ENCODE assay signal across 10 mouse cellular contexts in genomic region chr16:91378431-91378986, GRCm38 (mm10). TPM values are rescaled to one million over a fixed set of nuclear protein-coding genes. Genes with fewer than 3 reads are reported as not detected.
DNase-seq lines count a peak whose midpoint lies in the region; ATAC-seq and TF ChIP-seq lines count a peak whose summit lies in the region.
"Had no signal": no experiment of that assay in that cellular context is flagged by ENCODE, and none has a peak within 500 bp of the region (broad histone marks: within the 10 kb centered on the region; RNA-seq: fewer than 3 reads in every experiment).

No protein-coding gene starts in this region.

- 67% methylated on average over 17 of the region's 17 CpGs for WGBS in forebrain, embryonic 12.5 days
- WGBS in forebrain, embryonic 11.5 days = 61% methylated on average over 17 of the region's 17 CpGs
- 61% methylated on average over 17 of the region's 17 CpGs for WGBS in forebrain, postnatal 0 days
- 62% methylated on average over 17 of the region's 17 CpGs for WGBS in midbrain, embryonic 12.5 days

- ATAC-seq in forebrain, embryonic 12.5 days (ENCODE audit: low FRiP score) = no peak
- ATAC-seq in forebrain, embryonic 11.5 days (replicated peaks; ENCODE audit: low FRiP score) = no peak
- ATAC-seq in forebrain, postnatal 0 days = no peak
- ATAC-seq in midbrain, embryonic 12.5 days (ENCODE audit: low FRiP score, low read depth) = no peak

- no peaks in the 10 kb centered on the region for H3K9me3 ChIP-seq in forebrain, embryonic 12.5 days
- no peaks in the 10 kb centered on the region for H3K9me3 ChIP-seq in forebrain, embryonic 11.5 days (ENCODE audit: control insufficient read depth, low read length)
- H3K9me3 ChIP-seq in forebrain, postnatal 0 days (ENCODE audit: low read length) = no peaks in the 10 kb centered on the region
- no peaks in the 10 kb centered on the region for H3K9me3 ChIP-seq in midbrain, embryonic 12.5 days

- no peak overlapping the region for H3K9ac ChIP-seq in forebrain, embryonic 12.5 days
- H3K9ac ChIP-seq in forebrain, embryonic 11.5 days (ENCODE audit: low read length) = no peak overlapping the region
- no peak overlapping the region for H3K9ac ChIP-seq in forebrain, postnatal 0 days
- no peak overlapping the region for H3K9ac ChIP-seq in midbrain, embryonic 12.5 days (replicated peaks)

- 0 out of 2 replicates have a peak overlapping the region, but pooled peaks have one; percentile 4 for H3K27ac ChIP-seq in forebrain, embryonic 12.5 days
- no peak overlapping the region for H3K27ac ChIP-seq in forebrain, embryonic 11.5 days (ENCODE audit: low read depth, low read length)
- H3K27ac ChIP-seq in layer of hippocampus, adult 2 months = peak overlapping the region; percentile 80
- H3K27ac ChIP-seq in forebrain, postnatal 0 days (ENCODE audit: low read depth, low read length) = 0 out of 2 replicates have a peak overlapping the region, but pooled peaks have one; percentile 9
- 0 out of 2 replicates have a peak overlapping the region, but pooled peaks have one; percentile 54 for H3K27ac ChIP-seq in midbrain, embryonic 12.5 days (replicated peaks)

- peaks cover 10% of the 10 kb centered on the region; the same call in 1 of the 2 replicates for H3K36me3 ChIP-seq in forebrain, embryonic 12.5 days (replicated peaks)
- no peaks in the 10 kb centered on the region for H3K36me3 ChIP-seq in forebrain, embryonic 11.5 days (ENCODE audit: control insufficient read depth, insufficient read depth, low read length)
- H3K36me3 ChIP-seq in forebrain, postnatal 0 days (ENCODE audit: insufficient read depth) = no peaks in the 10 kb centered on the region; the same call in 1 of the 2 replicates
- H3K36me3 ChIP-seq in midbrain, embryonic 12.5 days = 0 out of 2 replicates have a peak, but pooled peaks cover under 1% of the 10 kb centered on the region

- DNase-seq in forebrain, embryonic 11.5 days (ENCODE audit: low spot score) = no peak
- DNase-seq in layer of hippocampus, adult 2 months (ENCODE audit: low spot score in 2 of 2) = no peak
- no peak for DNase-seq in layer of hippocampus, postnatal 25 days (ENCODE audit: extremely low spot score in 1 of 2, low spot score in 1 of 2)
- no peak for DNase-seq in forebrain, postnatal 0 days
- no peak for DNase-seq in yolk sac, embryonic 10.5 days (ENCODE audit: low spot score)
- DNase-seq in left cerebral cortex, postnatal 36 days (ENCODE audit: low spot score in 2 of 2) = no peak
- DNase-seq: thymus, postnatal 14 days had no signal

- no peaks in the 10 kb centered on the region for H3K27me3 ChIP-seq in forebrain, embryonic 12.5 days
- H3K27me3 ChIP-seq in forebrain, embryonic 11.5 days (ENCODE audit: control insufficient read depth, insufficient read depth, low read length) = no peaks in the 10 kb centered on the region
- H3K27me3 ChIP-seq in forebrain, postnatal 0 days (ENCODE audit: insufficient read depth, low read length) = no peaks in the 10 kb centered on the region
- no peaks in the 10 kb centered on the region for H3K27me3 ChIP-seq in midbrain, embryonic 12.5 days

- TF ChIP-seq CTCF in layer of hippocampus, adult 2 months (conservative IDR thresholded peaks at IDR 0.05) = no peak
- no peak for TF ChIP-seq CTCF in forebrain, postnatal 0 days (IDR thresholded peaks at IDR 0.05; ENCODE audit: low read depth)

- intact Hi-C loops in left cerebral cortex, postnatal 36 days (cut with DNase I) = loop anchor here (10.0 kb wide), 1 partner anchor 106 kb away; the partner anchor contains the start of gene Ifnar1

- no peak overlapping the region for H3K4me2 ChIP-seq in forebrain, embryonic 12.5 days
- no peak overlapping the region for H3K4me2 ChIP-seq in forebrain, embryonic 11.5 days (ENCODE audit: low read depth, low read length, severe bottlenecking)
- no peak overlapping the region for H3K4me2 ChIP-seq in forebrain, postnatal 0 days (ENCODE audit: low read depth)
- H3K4me2 ChIP-seq in midbrain, embryonic 12.5 days (replicated peaks) = no peak overlapping the region

- H3K4me3 ChIP-seq in forebrain, embryonic 12.5 days (replicated peaks) = no peak overlapping the region
- no peak overlapping the region for H3K4me3 ChIP-seq in forebrain, embryonic 11.5 days (ENCODE audit: low read depth, low read length)
- peak overlapping the region; percentile 8; the same call in 1 of the 2 replicates for H3K4me3 ChIP-seq in layer of hippocampus, adult 2 months
- no peak overlapping the region for H3K4me3 ChIP-seq in forebrain, postnatal 0 days (ENCODE audit: low read depth, low read length)
- no peak overlapping the region for H3K4me3 ChIP-seq in midbrain, embryonic 12.5 days

- peaks cover 21% of the 10 kb centered on the region for H3K4me1 ChIP-seq in forebrain, embryonic 12.5 days
- peaks cover 10% of the 10 kb centered on the region; the same call in 1 of the 2 replicates for H3K4me1 ChIP-seq in forebrain, embryonic 11.5 days (replicated peaks; ENCODE audit: control insufficient read depth, insufficient read depth, low read length)
- H3K4me1 ChIP-seq in forebrain, postnatal 0 days (ENCODE audit: insufficient read depth) = 0 out of 2 replicates have a peak, but pooled peaks cover 4% of the 10 kb centered on the region
- H3K4me1 ChIP-seq in midbrain, embryonic 12.5 days = peaks cover 13% of the 10 kb centered on the region

RNA-seq across cellular contexts. Expression of gene Ifnar2, which starts 5.9 kb away (rescaled TPM):
- polyA plus RNA-seq in forebrain, embryonic 12.5 days (2016; fragmentation: Nextera tagmentation; extraction: Ambion mirVana) = 29.2 and 29.9 TPM in 2 replicates
- 29.6 and 32.3 TPM in 2 replicates for polyA plus RNA-seq in forebrain, embryonic 11.5 days (2014; fragmentation: Nextera tagmentation; extraction: Ambion mirVana)
- total RNA-seq in layer of hippocampus, adult 2 months (2021) = 10 to 100 TPM; 19.8 to 25.5 TPM
- total RNA-seq in layer of hippocampus, postnatal 25 days (2021) = 10 to 100 TPM; 23.8 TPM
- total RNA-seq in forebrain, postnatal 0 days (2014; rRNA removed) = 24.5 and 25.5 TPM in 2 replicates
- polyA plus RNA-seq in forebrain, postnatal 0 days (2015; fragmentation: Nextera tagmentation; extraction: Ambion mirVana) = 53.1 and 58.1 TPM in 2 replicates
- 29.5 and 33.5 TPM in 2 replicates for polyA plus RNA-seq in midbrain, embryonic 12.5 days (2016; fragmentation: Nextera tagmentation; extraction: Ambion mirVana)
- 10 to 100 TPM; 19.4 to 25.1 TPM for total RNA-seq in left cerebral cortex, postnatal 36 days (2021)

RNA-seq across cellular contexts. Expression of gene Gm21970, which starts 13.0 kb away (rescaled TPM):
- not detected in 2 replicates for polyA plus RNA-seq in forebrain, embryonic 12.5 days (2016; fragmentation: Nextera tagmentation; extraction: Ambion mirVana)
- polyA plus RNA-seq in forebrain, embryonic 11.5 days (2014; fragmentation: Nextera tagmentation; extraction: Ambion mirVana) = 1.0 TPM in 1 of 2 replicates, not detected in the other
- total RNA-seq in layer of hippocampus, adult 2 months (2021) = not detected
- not detected for total RNA-seq in layer of hippocampus, postnatal 25 days (2021)
- 6.1 TPM in 1 of 2 replicates, not detected in the other for total RNA-seq in forebrain, postnatal 0 days (2014; rRNA removed)
- not detected in 2 replicates for polyA plus RNA-seq in forebrain, postnatal 0 days (2015; fragmentation: Nextera tagmentation; extraction: Ambion mirVana)
- not detected in 2 replicates for polyA plus RNA-seq in midbrain, embryonic 12.5 days (2016; fragmentation: Nextera tagmentation; extraction: Ambion mirVana)
- total RNA-seq in left cerebral cortex, postnatal 36 days (2021) = not detected
- total RNA-seq: layer of hippocampus, adult 18-20 months had no signal

RNA-seq across cellular contexts. Expression of gene Il10rb, which starts 27.5 kb away (rescaled TPM):
- 5.8 and 6.3 TPM in 2 replicates for polyA plus RNA-seq in forebrain, embryonic 12.5 days (2016; fragmentation: Nextera tagmentation; extraction: Ambion mirVana)
- polyA plus RNA-seq in forebrain, embryonic 11.5 days (2014; fragmentation: Nextera tagmentation; extraction: Ambion mirVana) = 6.6 and 7.6 TPM in 2 replicates
- 1 to 10 TPM; 8.6 to 9.0 TPM for total RNA-seq in layer of hippocampus, adult 2 months (2021)
- total RNA-seq in layer of hippocampus, postnatal 25 days (2021) = 10 to 100 TPM in 1 of 2 experiments, 1 to 10 TPM in 1; 9.7 to 11.2 TPM
- total RNA-seq in forebrain, postnatal 0 days (2014; rRNA removed) = 5.0 and 7.9 TPM in 2 replicates
- polyA plus RNA-seq in forebrain, postnatal 0 days (2015; fragmentation: Nextera tagmentation; extraction: Ambion mirVana) = 9.2 and 11.1 TPM in 2 replicates
- polyA plus RNA-seq in midbrain, embryonic 12.5 days (2016; fragmentation: Nextera tagmentation; extraction: Ambion mirVana) = 7.9 and 9.1 TPM in 2 replicates
- total RNA-seq in left cerebral cortex, postnatal 36 days (2021) = 10 to 100 TPM in 1 of 2 experiments, 1 to 10 TPM in 1; 9.4 to 10.2 TPM
